Mouse (Mus musculus) liver, postnatal 0 days (tissue): ENCODE data around the gene Zfp866. TPM values are rescaled to one million over a fixed set of nuclear protein-coding genes. Genes with fewer than 3 reads are reported as not detected.

ENCODE experiments used
- ATAC-seq: fragments of 200-750 bp; cut with Nextera tagmentation; 2 replicates; pipeline ENCODE4 v1.8.0; 2017; ENCODE audit warnings: mild to moderate bottlenecking, moderate library complexity
- DNase-seq: peaks from one replicate; pipeline ENCODE4 v3.0.0-alpha.2; 2016
- H3K27ac ChIP-seq: fragments of 300-500 bp; sonication (generic); 2 replicates; pipeline ENCODE4 v1.5.1; 2014; ENCODE audit warnings: antibody characterized with exemption, moderate library complexity, mild to moderate bottlenecking, low read depth
- H3K27me3 ChIP-seq: fragments of 300-500 bp; sonication (generic); 2 replicates; pipeline ENCODE4 v1.6.1; 2014; ENCODE audit warnings: low read length, control low read depth, mixed read lengths; ENCODE audit not compliant: insufficient read depth
- H3K36me3 ChIP-seq: fragments of 300-500 bp; sonication (generic); replicated peaks from 2 replicates; pipeline ENCODE4 v1.6.1; 2014; ENCODE audit warnings: mild to moderate bottlenecking, control low read depth, low read length, moderate library complexity, mixed read lengths; ENCODE audit not compliant: insufficient read depth
- H3K4me1 ChIP-seq: fragments of 300-500 bp; sonication (generic); 2 replicates; pipeline ENCODE4 v1.6.1; 2014; ENCODE audit warnings: antibody characterized with exemption, mild to moderate bottlenecking, control low read depth; ENCODE audit not compliant: insufficient read depth
- H3K4me2 ChIP-seq: fragments of 300-500 bp; sonication (generic); 2 replicates; pipeline ENCODE4 v1.6.1; 2014; ENCODE audit warnings: low read depth, mild to moderate bottlenecking, low read length, moderate library complexity, mixed read lengths
- H3K4me3 ChIP-seq: fragments of 300-500 bp; sonication (generic); 2 replicates; pipeline ENCODE4 v1.5.1; 2014; ENCODE audit warnings: low read depth, low read length
- H3K9ac ChIP-seq: fragments of 300-500 bp; sonication (generic); replicated peaks from 2 replicates; pipeline ENCODE4 v1.6.1; 2014; ENCODE audit warnings: mild to moderate bottlenecking, moderate library complexity
- H3K9me3 ChIP-seq: fragments of 300-500 bp; sonication (generic); 2 replicates; pipeline ENCODE4 v1.6.1; 2016; ENCODE audit warnings: mild to moderate bottlenecking, control low read depth, low read length, mixed read lengths
- CTCF ChIP-seq: sonication (generic); IDR thresholded peaks from 2 replicates; pipeline ENCODE4 v1.5.1; 2016; ENCODE audit warnings: antibody characterized with exemption, low read depth
- EP300 ChIP-seq: IDR thresholded peaks from 2 replicates; pipeline ENCODE4 v1.6.1; 2016; ENCODE audit warnings: antibody characterized with exemption, low read depth, mild to moderate bottlenecking
- WGBS: fragments of 180-500 bp; shearing (Covaris S2); extraction: QIAGEN DNeasy Blood & Tissue Kit; methylation state at CpG from one replicate; pipeline ENCODE4 v1.1.7; 2014; ENCODE audit not compliant: insufficient replicate concordance; 5-methylcytosine and 5-hydroxymethylcytosine counted together
- polyA plus RNA-seq: library from polyadenylated mRNA; unstranded; fragments of >200 nt; fragmentation: Nextera tagmentation; extraction: Ambion mirVana; gene quantifications from 2 replicates; pipeline ENCODE4 v1.2.1, GENCODE M21; 2015

Gene Zfp866
- polyA plus RNA-seq, 1 experiment from 2014 or later: 4.6 TPM

DNA sequence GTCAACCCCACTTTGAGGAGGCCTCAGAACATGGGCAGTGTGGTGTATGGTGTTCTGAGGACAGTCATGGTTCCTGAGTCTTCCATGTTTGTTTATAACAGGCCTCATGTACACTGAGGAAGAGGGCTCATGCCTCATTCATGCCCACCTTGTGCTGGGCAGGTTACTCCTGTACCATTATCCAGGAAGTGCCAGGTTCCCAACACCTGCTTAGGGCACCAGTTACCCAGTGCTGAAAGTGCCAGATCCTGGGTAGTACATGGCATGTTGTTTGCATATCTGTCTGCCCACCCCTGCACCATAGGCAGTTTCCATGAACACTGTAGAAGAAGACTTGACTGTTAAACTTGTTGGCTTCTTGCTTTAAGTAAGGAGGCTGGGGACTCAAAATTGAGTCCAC, 11.2 kb upstream of the Zfp866 start:
- Histone ChIP-seq H3K4me2 (no peak overlapping the region), H3K27me3 (no peaks in the 10 kb centered on the region), H3K36me3 (peaks cover 90% of the 10 kb centered on the region), H3K4me1 (no peaks in the 10 kb centered on the region), H3K4me3 (no peak overlapping the region), H3K9me3 (no peaks in the 10 kb centered on the region), H3K9ac (no peak overlapping the region), H3K27ac (no peak overlapping the region)
- DNase-seq (no peak), ATAC-seq (no peak)
- no peak for TF ChIP-seq EP300
- no peak for TF ChIP-seq CTCF

DNA sequence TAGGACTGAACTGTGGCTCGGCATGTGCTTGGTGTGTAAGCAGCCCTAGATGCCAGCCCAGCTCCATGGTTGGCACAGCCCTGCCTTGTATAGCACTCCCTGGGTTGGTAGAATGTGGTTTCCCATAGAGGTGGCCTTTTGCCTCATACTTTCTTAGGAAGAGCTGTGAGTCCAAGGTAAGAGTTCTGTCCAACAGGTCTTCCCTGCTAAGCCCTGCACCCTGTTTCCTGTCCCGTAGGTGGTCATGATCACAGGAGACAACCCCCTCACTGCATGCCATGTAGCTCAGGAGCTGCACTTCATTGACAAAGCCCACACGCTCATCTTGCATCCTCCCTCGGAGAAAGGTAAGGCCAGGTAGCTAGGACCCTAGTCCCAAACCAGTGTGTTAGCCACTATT, 10.8 kb upstream of the Zfp866 start:
- Histone ChIP-seq H3K4me1 (no peaks in the 10 kb centered on the region), H3K4me3 (no peak overlapping the region), H3K9ac (no peak overlapping the region), H3K27me3 (no peaks in the 10 kb centered on the region), H3K36me3 (peaks cover 90% of the 10 kb centered on the region), H3K4me2 (no peak overlapping the region), H3K9me3 (no peaks in the 10 kb centered on the region), H3K27ac (no peak overlapping the region)
- WGBS: 93% methylated on average over 4 of the region's 4 CpGs
- TF ChIP-seq CTCF: no peak
- no peak for TF ChIP-seq EP300
- no peak for DNase-seq
- ATAC-seq: no peak

DNA sequence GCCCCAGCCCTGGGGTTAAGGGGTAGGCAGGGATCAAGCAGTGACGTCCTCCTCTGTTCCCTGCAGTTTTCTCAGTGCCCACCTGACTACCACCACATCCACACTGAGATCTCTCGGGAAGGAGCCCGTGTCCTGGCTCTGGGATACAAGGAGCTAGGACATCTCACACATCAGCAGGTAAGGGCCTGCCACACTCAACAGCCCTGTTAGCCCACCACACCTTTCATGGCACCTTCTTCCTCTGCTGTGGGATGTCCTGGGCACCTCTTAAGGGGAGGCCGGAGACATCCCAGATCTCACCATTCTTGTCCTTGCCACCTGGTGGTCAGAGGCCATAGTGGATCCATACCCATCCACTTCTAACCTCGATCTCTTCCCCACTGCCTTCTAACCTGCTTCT, 9.0 kb upstream of the Zfp866 start:
- H3K36me3 ChIP-seq: peaks cover 88% of the 10 kb centered on the region
- no peak overlapping the region for H3K9ac ChIP-seq
- H3K27ac ChIP-seq: no peak overlapping the region
- no peaks in the 10 kb centered on the region for H3K27me3 ChIP-seq
- no peaks in the 10 kb centered on the region for H3K4me1 ChIP-seq
- no peak for ATAC-seq
- no peaks in the 10 kb centered on the region for H3K9me3 ChIP-seq
- DNase-seq: no peak
- H3K4me2 ChIP-seq: no peak overlapping the region
- no peak overlapping the region for H3K4me3 ChIP-seq
- 82% methylated on average over 5 of the region's 5 CpGs for WGBS
- no peak for TF ChIP-seq CTCF
- TF ChIP-seq EP300: no peak

DNA sequence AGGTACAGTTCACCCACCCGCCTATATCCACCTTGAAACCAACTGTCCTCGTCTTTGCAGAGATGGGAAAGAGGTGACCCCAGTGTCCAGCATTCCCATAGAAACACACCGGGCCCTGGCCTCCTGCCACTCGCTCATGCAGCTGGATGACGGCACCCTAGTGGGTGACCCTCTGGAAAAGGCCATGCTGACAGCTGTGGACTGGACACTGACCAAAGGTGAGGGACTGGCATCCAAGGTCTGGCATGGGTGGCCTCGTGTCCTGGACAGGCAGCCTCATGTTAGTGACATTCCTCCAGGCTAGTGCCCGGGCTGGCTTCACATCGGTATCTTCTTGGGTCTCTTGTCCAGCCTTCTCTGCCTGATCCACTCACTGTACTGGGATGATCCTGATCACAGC, 8.3 kb upstream of the Zfp866 start:
- no peak overlapping the region for H3K27ac ChIP-seq

DNA sequence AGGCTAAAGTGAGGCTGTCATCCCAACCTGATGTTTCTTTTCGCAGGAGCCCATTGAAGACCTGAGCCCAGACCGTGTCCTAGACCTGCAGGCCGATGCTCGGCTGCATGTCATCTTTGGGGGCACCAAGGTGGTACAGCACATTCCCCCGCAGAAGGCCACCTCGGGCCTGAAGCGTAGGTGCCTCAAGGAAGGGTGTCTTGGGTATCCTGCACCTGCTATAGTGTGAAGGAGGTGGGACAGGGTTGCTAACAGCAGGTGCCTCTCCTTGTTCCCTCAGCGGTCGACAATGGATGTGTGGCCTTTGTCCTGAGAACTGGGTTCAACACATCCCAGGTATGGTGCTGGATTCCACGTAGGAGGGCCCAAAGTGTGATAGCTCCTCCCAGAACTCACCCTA, 6.7 kb upstream of the Zfp866 start:
- ATAC-seq (no peak), DNase-seq (no peak)
- H3K27me3 ChIP-seq: no peaks in the 10 kb centered on the region
- no peak overlapping the region for H3K9ac ChIP-seq
- H3K4me3 ChIP-seq: no peak overlapping the region
- H3K4me2 ChIP-seq: no peak overlapping the region
- WGBS: 93% methylated on average over 10 of the region's 10 CpGs
- H3K36me3 ChIP-seq: peaks cover 86% of the 10 kb centered on the region
- H3K4me1 ChIP-seq: peaks cover 5% of the 10 kb centered on the region
- no peak overlapping the region for H3K27ac ChIP-seq
- no peak for TF ChIP-seq CTCF
- TF ChIP-seq EP300: no peak
- H3K9me3 ChIP-seq: no peaks in the 10 kb centered on the region

More for the DNA sequence above, 8.3 kb upstream of the Zfp866 start:
- H3K36me3 ChIP-seq: peaks cover 94% of the 10 kb centered on the region
- no peak overlapping the region for H3K4me3 ChIP-seq
- TF ChIP-seq EP300 (no peak), CTCF (no peak)
- H3K4me1 ChIP-seq: no peaks in the 10 kb centered on the region
- no peak for ATAC-seq
- DNase-seq: no peak
- no peaks in the 10 kb centered on the region for H3K27me3 ChIP-seq
- no peaks in the 10 kb centered on the region for H3K9me3 ChIP-seq
- H3K4me2 ChIP-seq: no peak overlapping the region
- 89% methylated on average over 8 of the region's 8 CpGs for WGBS
- no peak overlapping the region for H3K9ac ChIP-seq

DNA sequence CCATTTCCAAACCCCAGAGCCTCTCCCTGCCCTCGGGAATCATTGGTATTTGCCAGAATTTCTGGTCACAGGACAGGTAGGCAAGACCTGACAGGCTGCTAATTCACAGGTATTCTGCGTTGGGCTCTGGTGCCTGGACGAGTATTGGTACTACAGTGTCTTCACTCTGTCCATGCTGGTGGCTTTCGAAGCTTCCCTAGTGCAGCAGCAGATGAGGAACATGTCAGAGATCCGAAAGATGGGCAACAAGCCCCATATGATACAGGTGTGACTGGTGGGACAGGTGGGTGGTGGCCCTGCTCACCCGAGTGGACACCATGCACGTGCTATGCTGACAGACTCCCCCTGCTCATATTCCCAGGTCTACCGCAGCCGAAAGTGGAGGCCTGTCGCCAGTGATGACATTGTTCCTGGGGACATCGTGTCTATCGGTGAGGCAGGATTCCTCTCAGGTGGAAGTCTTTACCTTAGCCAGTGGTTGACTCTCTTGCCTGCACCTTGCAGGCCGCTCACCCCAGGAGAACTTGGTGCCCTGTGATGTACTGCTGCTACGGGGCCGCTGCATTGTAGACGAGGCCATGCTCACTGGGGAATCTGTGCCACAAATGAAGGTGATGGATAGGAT, 5.9 kb upstream of the Zfp866 start:
- TF ChIP-seq CTCF (no peak), EP300 (no peak)
- no peak for ATAC-seq
- Histone ChIP-seq H3K27me3 (no peaks in the 10 kb centered on the region), H3K4me2 (no peak overlapping the region), H3K9me3 (no peaks in the 10 kb centered on the region), H3K27ac (no peak overlapping the region), H3K36me3 (peaks cover 78% of the 10 kb centered on the region), H3K4me3 (no peak overlapping the region), H3K4me1 (peaks cover 14% of the 10 kb centered on the region), H3K9ac (no peak overlapping the region)
- WGBS: 93% methylated on average over 16 of the region's 16 CpGs
- DNase-seq: no peak

DNA sequence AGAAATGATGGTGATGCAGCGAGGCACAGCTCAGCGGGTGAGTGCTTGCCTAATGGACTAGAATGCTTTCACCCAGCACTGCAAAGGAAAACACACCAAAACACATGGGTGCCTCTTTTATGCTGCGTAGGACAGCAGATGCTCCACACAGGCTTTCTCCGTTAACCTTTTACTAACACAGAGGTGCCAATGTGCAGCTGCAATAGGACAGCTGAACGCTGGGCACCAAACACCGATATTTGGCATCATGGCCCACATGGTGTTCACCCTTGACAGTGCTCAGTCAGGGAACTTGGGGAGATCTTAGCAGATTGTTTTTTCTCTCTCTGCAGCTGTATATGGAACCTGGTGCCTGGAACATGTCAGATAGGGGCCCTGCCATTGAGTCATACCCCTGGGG, 3.9 kb upstream of the Zfp866 start:
- Histone ChIP-seq H3K4me3 (no peak overlapping the region), H3K36me3 (peaks cover 60% of the 10 kb centered on the region), H3K4me2 (no peak overlapping the region), H3K4me1 (peaks cover 15% of the 10 kb centered on the region), H3K9ac (no peak overlapping the region), H3K27me3 (no peaks in the 10 kb centered on the region), H3K9me3 (no peaks in the 10 kb centered on the region), H3K27ac (no peak overlapping the region)
- DNase-seq (no peak), ATAC-seq (no peak)
- no peak for TF ChIP-seq CTCF
- no peak for TF ChIP-seq EP300
- WGBS: 90% methylated on average over 6 of the region's 6 CpGs
